Mouse (Mus musculus) spleen, adult 2 months (tissue): ENCODE measurements around the gene Gm9040.
"Not testable (repeated sequence)": the region's sequence is repeated elsewhere in the genome, so short reads cannot be mapped to it uniquely, and the experiment has no call there.

Experiments
- CTCF ChIP-seq: fragments of 200-500 bp; IDR thresholded peaks from 2 replicates; pipeline ENCODE4 v1.5.1; 2011; ENCODE audit warnings: mild to moderate bottlenecking, inconsistent platforms; ENCODE audit not compliant: insufficient read depth, insufficient read length, insufficient replicate concordance; ENCODE audit errors: extremely low read depth
- POLR2A ChIP-seq: fragments of 200-500 bp; IDR thresholded peaks from 2 replicates; pipeline ENCODE4 v1.6.1; 2011; ENCODE audit warnings: low read depth, low read length, inconsistent platforms

GRCm38 (mm10) chr10:118332308-118332707 lies 5.5 kb upstream of the Gm9040 start, which contains the start of gene Gm9044:
- TF ChIP-seq CTCF, POLR2A: not testable (repeated sequence)
